Comparison of ENCODE assay signal across 10 mouse cellular contexts in the genomic region with DNA sequence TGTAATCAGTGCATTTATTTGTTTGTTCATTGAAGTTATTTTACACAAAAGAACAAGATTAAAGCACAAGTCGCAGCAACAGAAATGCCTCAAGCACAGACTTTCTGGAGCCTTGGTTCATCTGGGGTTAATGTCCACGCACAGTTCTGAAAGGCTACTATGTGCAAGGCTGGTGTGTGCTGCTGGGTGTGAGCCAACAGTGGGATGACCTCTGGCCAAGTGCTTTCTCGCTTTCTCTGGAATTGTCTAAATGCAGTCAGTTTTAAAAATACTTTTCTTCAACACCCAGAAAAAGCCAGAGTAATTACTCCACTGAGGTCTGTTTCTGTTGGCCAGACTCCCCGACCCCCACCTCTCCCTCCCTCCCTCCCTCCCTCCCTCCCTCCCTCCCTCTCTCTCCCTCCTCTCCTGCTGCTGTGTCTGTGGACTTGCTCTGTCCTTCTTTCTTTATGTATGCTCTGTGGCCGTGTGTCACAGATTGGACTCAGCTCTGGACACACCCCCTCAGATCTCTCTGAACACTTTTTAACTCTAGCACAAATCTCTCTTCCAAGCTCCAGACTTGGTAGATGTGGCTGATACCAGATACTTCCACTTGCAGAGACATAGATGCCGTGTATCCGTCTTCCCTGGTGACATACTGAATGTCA.
DNase-seq lines count a peak whose midpoint lies in the region; ATAC-seq lines count a peak whose summit lies in the region.
"Had no signal": no experiment of that assay in that cellular context is flagged by ENCODE, and none has a peak within 500 bp of the region (broad histone marks: within the 10 kb centered on the region; RNA-seq: fewer than 3 reads in every experiment).

No protein-coding gene starts in this region.

- H3K27ac ChIP-seq in hindbrain, embryonic 16.5 days (ENCODE audit: low read depth, low read length): no peak overlapping the region
- H3K27ac ChIP-seq in hindbrain, embryonic 10.5 days: no peak overlapping the region
- H3K27ac ChIP-seq in kidney, embryonic 15.5 days: peak overlapping the region; percentile 39
- H3K27ac ChIP-seq in stomach, embryonic 16.5 days (ENCODE audit: low read length): peak overlapping the region; percentile 55
- no peak overlapping the region for H3K27ac ChIP-seq in forebrain, embryonic 14.5 days (ENCODE audit: low read depth, low read length)
- H3K27ac ChIP-seq: limb, embryonic 15.5 days had no signal

- H3K9me3 ChIP-seq in hindbrain, embryonic 16.5 days (ENCODE audit: control insufficient read depth, low read length): no peaks in the 10 kb centered on the region
- H3K9me3 ChIP-seq in hindbrain, embryonic 10.5 days: no peaks in the 10 kb centered on the region
- H3K9me3 ChIP-seq in kidney, embryonic 15.5 days (replicated peaks): no peaks in the 10 kb centered on the region
- H3K9me3 ChIP-seq in stomach, embryonic 16.5 days (replicated peaks; ENCODE audit: control insufficient read depth, low read length): no peaks in the 10 kb centered on the region
- no peaks in the 10 kb centered on the region for H3K9me3 ChIP-seq in forebrain, embryonic 14.5 days (replicated peaks; ENCODE audit: control insufficient read depth, low read length)
- H3K9me3 ChIP-seq: limb, embryonic 15.5 days had no signal

- ATAC-seq in hindbrain, embryonic 16.5 days: peak; percentile 65
- ATAC-seq in kidney, embryonic 15.5 days (replicated peaks; ENCODE audit: low FRiP score): peak; percentile 65
- peak; percentile 67; the same call in 1 of the 2 replicates for ATAC-seq in stomach, embryonic 16.5 days (ENCODE audit: insufficient read depth, low FRiP score)
- no peak for ATAC-seq in forebrain, embryonic 14.5 days
- ATAC-seq: inflammation-experienced regulatory T-cells, adult 6 months had no signal

- H3K4me3 ChIP-seq in hindbrain, embryonic 16.5 days (ENCODE audit: low read length): no peak overlapping the region
- H3K4me3 ChIP-seq in hindbrain, embryonic 10.5 days: no peak overlapping the region
- H3K4me3 ChIP-seq in kidney, embryonic 15.5 days (replicated peaks): no peak overlapping the region
- no peak overlapping the region for H3K4me3 ChIP-seq in stomach, embryonic 16.5 days (replicated peaks; ENCODE audit: low read length)
- no peak overlapping the region for H3K4me3 ChIP-seq in forebrain, embryonic 14.5 days (ENCODE audit: low read depth, low read length)
- H3K4me3 ChIP-seq: limb, embryonic 15.5 days had no signal

- WGBS in hindbrain, embryonic 16.5 days: 49% methylated on average over 7 of the region's 7 CpGs
- 76% methylated on average over 7 of the region's 7 CpGs for WGBS in hindbrain, embryonic 10.5 days
- WGBS in kidney, embryonic 15.5 days: 32% methylated on average over 7 of the region's 7 CpGs
- WGBS in stomach, embryonic 16.5 days: 39% methylated on average over 7 of the region's 7 CpGs
- 62% methylated on average over 7 of the region's 7 CpGs for WGBS in forebrain, embryonic 14.5 days

- H3K36me3 ChIP-seq in hindbrain, embryonic 16.5 days (ENCODE audit: control insufficient read depth, insufficient read depth, low read length): no peaks in the 10 kb centered on the region
- H3K36me3 ChIP-seq in hindbrain, embryonic 10.5 days: no peaks in the 10 kb centered on the region
- H3K36me3 ChIP-seq in kidney, embryonic 15.5 days: no peaks in the 10 kb centered on the region
- H3K36me3 ChIP-seq in stomach, embryonic 16.5 days (ENCODE audit: control insufficient read depth, insufficient read depth, low read length): no peaks in the 10 kb centered on the region
- no peaks in the 10 kb centered on the region for H3K36me3 ChIP-seq in forebrain, embryonic 14.5 days (ENCODE audit: control insufficient read depth, insufficient read depth, low read length)
- H3K36me3 ChIP-seq: limb, embryonic 15.5 days had no signal

- no peak for DNase-seq in hindbrain, embryonic 10.5 days (ENCODE audit: low spot score)
- DNase-seq in right cerebral cortex, postnatal 4 days: peak; percentile 29
- no peak for DNase-seq in right cerebral cortex, postnatal 36 days (ENCODE audit: low spot score in 2 of 2)
- no peak for DNase-seq in retina, embryonic 14.5 days (ENCODE audit: low spot score)
- no peak for DNase-seq in forebrain, embryonic 14.5 days (ENCODE audit: low spot score)

- H3K4me2 ChIP-seq in hindbrain, embryonic 16.5 days (ENCODE audit: low read length): no peak overlapping the region
- H3K4me2 ChIP-seq in kidney, embryonic 15.5 days: no peak overlapping the region
- no peak overlapping the region for H3K4me2 ChIP-seq in stomach, embryonic 16.5 days (ENCODE audit: low read depth, low read length)
- no peak overlapping the region for H3K4me2 ChIP-seq in forebrain, embryonic 14.5 days (ENCODE audit: low read length)
- H3K4me2 ChIP-seq: limb, embryonic 15.5 days had no signal

- H3K9ac ChIP-seq in hindbrain, embryonic 16.5 days (ENCODE audit: low read depth, low read length): no peak overlapping the region
- no peak overlapping the region for H3K9ac ChIP-seq in kidney, embryonic 15.5 days
- H3K9ac ChIP-seq in stomach, embryonic 16.5 days (ENCODE audit: low read length): no peak overlapping the region
- no peak overlapping the region for H3K9ac ChIP-seq in forebrain, embryonic 14.5 days (ENCODE audit: low read length)
- H3K9ac ChIP-seq: limb, embryonic 15.5 days had no signal

- H3K27me3 ChIP-seq in hindbrain, embryonic 16.5 days (replicated peaks; ENCODE audit: control insufficient read depth, insufficient read depth, low read length): no peaks in the 10 kb centered on the region
- H3K27me3 ChIP-seq in hindbrain, embryonic 10.5 days (ENCODE audit: insufficient read depth, poor library complexity, severe bottlenecking): no peaks in the 10 kb centered on the region
- H3K27me3 ChIP-seq in kidney, embryonic 15.5 days: no peaks in the 10 kb centered on the region
- H3K27me3 ChIP-seq in stomach, embryonic 16.5 days (ENCODE audit: control insufficient read depth, insufficient read depth, low read length): no peaks in the 10 kb centered on the region
- no peaks in the 10 kb centered on the region for H3K27me3 ChIP-seq in forebrain, embryonic 14.5 days (replicated peaks; ENCODE audit: control insufficient read depth, insufficient read depth, low read length)
- H3K27me3 ChIP-seq: limb, embryonic 15.5 days had no signal

- no peaks in the 10 kb centered on the region for H3K4me1 ChIP-seq in hindbrain, embryonic 16.5 days (ENCODE audit: control insufficient read depth, insufficient read depth, low read depth, low read length)
- no peaks in the 10 kb centered on the region for H3K4me1 ChIP-seq in hindbrain, embryonic 10.5 days (replicated peaks)
- peaks cover 19% of the 10 kb centered on the region for H3K4me1 ChIP-seq in kidney, embryonic 15.5 days
- peaks cover 2% of the 10 kb centered on the region; the same call in 1 of the 2 replicates for H3K4me1 ChIP-seq in stomach, embryonic 16.5 days (ENCODE audit: control insufficient read depth, insufficient read depth, low read length)
- H3K4me1 ChIP-seq in forebrain, embryonic 14.5 days (ENCODE audit: control insufficient read depth, insufficient read depth, low read length): no peaks in the 10 kb centered on the region

Comparison
In these comparisons a context has a peak if more than half of its experiments do, and no peak if none do; other contexts are left out.
1. H3K27ac ChIP-seq: peak in kidney, embryonic 15.5 days (single experiment) and stomach, embryonic 16.5 days (single experiment); none in hindbrain, embryonic 16.5 days (single experiment), hindbrain, embryonic 10.5 days (single experiment) and forebrain, embryonic 14.5 days (single experiment).